Mouse (Mus musculus): ENCODE results near the gene Cstb. TPM values are rescaled to one million over a fixed set of nuclear protein-coding genes. Genes with fewer than 3 reads are reported as not detected.

Gene Cstb
- polyA plus RNA-seq, 1 experiment from 2014 or later, result 490 TPM

- 75% methylated on average over 9 of the region's 9 CpGs for WGBS
- Histone ChIP-seq H3K27ac (ENCODE audit: low read length) (no peak overlapping the region), H3K27me3 (replicated peaks; ENCODE audit: insufficient read depth, low read length) (no peaks in the 10 kb centered on the region), H3K36me3 (ENCODE audit: insufficient read depth, low read length) (no peaks in the 10 kb centered on the region), H3K9me3 (ENCODE audit: low read length) (no peaks in the 10 kb centered on the region), H3K4me3 (ENCODE audit: low read depth, low read length) (no peak overlapping the region), H3K9ac (replicated peaks; ENCODE audit: low read depth) (no peak overlapping the region), H3K4me1 (ENCODE audit: insufficient read depth, low read depth, low read length) (no peaks in the 10 kb centered on the region), H3K4me2 (replicated peaks; ENCODE audit: low read depth, low read length) (no peak overlapping the region)
- no peak for TF ChIP-seq EP300 (IDR thresholded peaks at IDR 0.05)
- TF ChIP-seq CTCF (IDR thresholded peaks at IDR 0.05), result peak; percentile 74
- DNase-seq (ENCODE audit: low spot score), result peak; percentile 38
- no peak for ATAC-seq
These were observed 15.3 kb downstream of the Cstb start for GRCm38 (mm10) chr10:78440812-78441211.

DNA sequence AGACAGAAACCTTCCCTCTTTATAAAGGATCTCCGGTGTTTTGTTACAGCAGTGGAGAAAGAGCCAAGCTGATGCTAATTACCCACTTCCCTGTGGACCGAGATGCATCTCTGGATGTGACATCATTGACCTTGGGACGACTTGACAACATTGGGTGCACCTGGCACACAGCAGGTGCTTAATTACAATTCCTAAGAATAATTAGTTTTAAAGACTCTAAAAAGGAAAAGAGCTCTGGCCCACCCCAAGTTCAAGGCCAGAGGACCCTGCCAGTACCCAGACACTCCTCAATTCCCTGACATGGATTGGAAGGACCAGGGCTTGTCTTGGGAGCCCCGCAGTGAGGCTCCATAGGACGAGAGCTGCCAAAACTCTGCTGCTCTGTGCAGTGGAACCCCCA, 16.1 kb downstream of the Cstb start:
- no peaks in the 10 kb centered on the region for H3K27me3 ChIP-seq (replicated peaks; ENCODE audit: insufficient read depth, low read length)
- TF ChIP-seq EP300 (IDR thresholded peaks at IDR 0.05) (no peak), CTCF (IDR thresholded peaks at IDR 0.05) (no peak)
- no peak overlapping the region for H3K9ac ChIP-seq (replicated peaks; ENCODE audit: low read depth)
- ATAC-seq (no peak), DNase-seq (ENCODE audit: low spot score) (no peak)
- H3K4me2 ChIP-seq (replicated peaks; ENCODE audit: low read depth, low read length), result no peak overlapping the region
- H3K27ac ChIP-seq (ENCODE audit: low read length), result no peak overlapping the region
- no peaks in the 10 kb centered on the region for H3K4me1 ChIP-seq (ENCODE audit: insufficient read depth, low read depth, low read length)
- no peak overlapping the region for H3K4me3 ChIP-seq (ENCODE audit: low read depth, low read length)
- WGBS, result 81% methylated on average over 5 of the region's 5 CpGs
- no peaks in the 10 kb centered on the region for H3K9me3 ChIP-seq (ENCODE audit: low read length)
- H3K36me3 ChIP-seq (ENCODE audit: insufficient read depth, low read length), result no peaks in the 10 kb centered on the region

GRCm38 (mm10) chr10:78442292-78442691, 16.8 kb downstream of the Cstb start:
- WGBS, result 95% methylated on average over 3 of the region's 3 CpGs
- no peaks in the 10 kb centered on the region for H3K27me3 ChIP-seq (replicated peaks; ENCODE audit: insufficient read depth, low read length)
- TF ChIP-seq EP300 (IDR thresholded peaks at IDR 0.05) (no peak), CTCF (IDR thresholded peaks at IDR 0.05) (no peak)
- DNase-seq (ENCODE audit: low spot score), result no peak
- no peak for ATAC-seq
- no peak overlapping the region for H3K4me2 ChIP-seq (replicated peaks; ENCODE audit: low read depth, low read length)
- H3K9me3 ChIP-seq (ENCODE audit: low read length), result no peaks in the 10 kb centered on the region
- H3K27ac ChIP-seq (ENCODE audit: low read length), result no peak overlapping the region
- no peaks in the 10 kb centered on the region for H3K4me1 ChIP-seq (ENCODE audit: insufficient read depth, low read depth, low read length)
- no peak overlapping the region for H3K4me3 ChIP-seq (ENCODE audit: low read depth, low read length)
- H3K9ac ChIP-seq (replicated peaks; ENCODE audit: low read depth), result no peak overlapping the region
- no peaks in the 10 kb centered on the region for H3K36me3 ChIP-seq (ENCODE audit: insufficient read depth, low read length)

- H3K36me3 ChIP-seq (ENCODE audit: insufficient read depth, low read length), result no peaks in the 10 kb centered on the region
- WGBS, result 84% methylated on average over 3 of the region's 3 CpGs
- no peak overlapping the region for H3K27ac ChIP-seq (ENCODE audit: low read length)
- DNase-seq (ENCODE audit: low spot score) (no peak), ATAC-seq (no peak)
- H3K27me3 ChIP-seq (replicated peaks; ENCODE audit: insufficient read depth, low read length), result no peaks in the 10 kb centered on the region
- H3K4me3 ChIP-seq (ENCODE audit: low read depth, low read length), result no peak overlapping the region
- TF ChIP-seq EP300 (IDR thresholded peaks at IDR 0.05) (no peak), CTCF (IDR thresholded peaks at IDR 0.05) (no peak)
- no peaks in the 10 kb centered on the region for H3K4me1 ChIP-seq (ENCODE audit: insufficient read depth, low read depth, low read length)
- no peak overlapping the region for H3K4me2 ChIP-seq (replicated peaks; ENCODE audit: low read depth, low read length)
- no peaks in the 10 kb centered on the region for H3K9me3 ChIP-seq (ENCODE audit: low read length)
- no peak overlapping the region for H3K9ac ChIP-seq (replicated peaks; ENCODE audit: low read depth)
These were observed 20.7 kb downstream of the Cstb start for GRCm38 (mm10) chr10:78446195-78446594.

- DNase-seq (ENCODE audit: low spot score), result no peak
- no peak overlapping the region for H3K4me2 ChIP-seq (replicated peaks; ENCODE audit: low read depth, low read length)
- H3K4me3 ChIP-seq (ENCODE audit: low read depth, low read length), result no peak overlapping the region
- TF ChIP-seq CTCF (IDR thresholded peaks at IDR 0.05) (no peak), EP300 (IDR thresholded peaks at IDR 0.05) (no peak)
- no peaks in the 10 kb centered on the region for H3K4me1 ChIP-seq (ENCODE audit: insufficient read depth, low read depth, low read length)
- no peaks in the 10 kb centered on the region for H3K36me3 ChIP-seq (ENCODE audit: insufficient read depth, low read length)
- H3K9ac ChIP-seq (replicated peaks; ENCODE audit: low read depth), result no peak overlapping the region
- H3K27me3 ChIP-seq (replicated peaks; ENCODE audit: insufficient read depth, low read length), result no peaks in the 10 kb centered on the region
- no peak overlapping the region for H3K27ac ChIP-seq (ENCODE audit: low read length)
- no peaks in the 10 kb centered on the region for H3K9me3 ChIP-seq (ENCODE audit: low read length)
- 83% methylated on average over 3 of the region's 3 CpGs for WGBS
- ATAC-seq, result no peak
These were observed 21.9 kb downstream of the Cstb start for GRCm38 (mm10) chr10:78447396-78447795.

DNA sequence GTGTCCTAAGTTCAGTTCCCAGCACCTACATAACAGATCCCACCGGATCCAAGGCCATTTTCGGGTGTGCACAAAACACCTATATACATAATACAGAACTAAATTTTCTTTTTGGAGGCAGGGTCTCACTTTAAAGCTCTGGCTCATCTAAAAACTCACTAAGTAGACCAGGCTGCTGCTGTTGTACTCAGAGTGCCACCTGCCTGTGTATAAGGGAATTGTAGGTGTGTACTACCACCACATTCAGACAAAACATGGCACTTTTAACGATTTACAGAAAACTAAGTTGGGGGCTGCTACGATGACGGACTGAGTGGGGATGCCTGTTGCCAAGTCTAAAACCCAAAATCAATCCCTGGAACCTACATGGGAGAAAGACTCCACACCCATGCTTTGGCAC, 25.3 kb downstream of the Cstb start:
- no peak for ATAC-seq
- no peak overlapping the region for H3K27ac ChIP-seq (ENCODE audit: low read length)
- no peaks in the 10 kb centered on the region for H3K27me3 ChIP-seq (replicated peaks; ENCODE audit: insufficient read depth, low read length)
- H3K36me3 ChIP-seq (ENCODE audit: insufficient read depth, low read length), result no peaks in the 10 kb centered on the region
- H3K4me3 ChIP-seq (ENCODE audit: low read depth, low read length), result no peak overlapping the region
- H3K9ac ChIP-seq (replicated peaks; ENCODE audit: low read depth), result no peak overlapping the region
- H3K4me1 ChIP-seq (ENCODE audit: insufficient read depth, low read depth, low read length), result no peaks in the 10 kb centered on the region
- no peaks in the 10 kb centered on the region for H3K9me3 ChIP-seq (ENCODE audit: low read length)
- TF ChIP-seq EP300 (IDR thresholded peaks at IDR 0.05) (no peak), CTCF (IDR thresholded peaks at IDR 0.05) (peak; percentile 20; the same call in 1 of the 2 replicates)
- H3K4me2 ChIP-seq (replicated peaks; ENCODE audit: low read depth, low read length), result no peak overlapping the region
- 91% methylated on average over 5 of the region's 5 CpGs for WGBS
- no peak for DNase-seq (ENCODE audit: low spot score)

DNA sequence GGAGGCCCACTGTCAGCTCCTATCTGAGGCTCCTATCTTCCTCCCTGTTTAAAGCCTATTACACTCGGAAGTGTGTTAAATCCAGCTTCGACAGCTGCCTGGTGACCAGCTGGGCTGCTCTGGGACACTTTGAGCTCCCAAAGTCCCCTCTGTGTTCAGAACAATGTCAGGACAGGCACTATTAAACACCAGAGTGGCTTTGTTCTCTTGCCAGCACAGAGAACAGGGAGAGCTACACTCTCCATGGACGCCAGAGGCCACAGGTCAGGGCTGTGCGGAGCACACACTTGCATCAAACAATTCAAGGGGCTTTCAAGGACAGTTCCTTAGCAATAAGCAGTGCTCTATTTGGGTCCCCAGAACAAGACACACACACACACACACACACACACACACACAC, 27.2 kb downstream of the Cstb start:
- no peak overlapping the region for H3K4me2 ChIP-seq (replicated peaks; ENCODE audit: low read depth, low read length)
- WGBS, result 44% methylated on average over 4 of the region's 4 CpGs
- no peaks in the 10 kb centered on the region for H3K9me3 ChIP-seq (ENCODE audit: low read length)
- no peak overlapping the region for H3K9ac ChIP-seq (replicated peaks; ENCODE audit: low read depth)
- TF ChIP-seq EP300 (IDR thresholded peaks at IDR 0.05), result no peak
- no peak for TF ChIP-seq CTCF (IDR thresholded peaks at IDR 0.05)
- no peaks in the 10 kb centered on the region for H3K36me3 ChIP-seq (ENCODE audit: insufficient read depth, low read length)
- ATAC-seq (no peak), DNase-seq (ENCODE audit: low spot score) (no peak)
- H3K4me1 ChIP-seq (ENCODE audit: insufficient read depth, low read depth, low read length), result no peaks in the 10 kb centered on the region
- no peak overlapping the region for H3K4me3 ChIP-seq (ENCODE audit: low read depth, low read length)
- H3K27me3 ChIP-seq (replicated peaks; ENCODE audit: insufficient read depth, low read length), result no peaks in the 10 kb centered on the region
- no peak overlapping the region for H3K27ac ChIP-seq (ENCODE audit: low read length)

Data from lung, postnatal 0 days (tissue).